Mouse (Mus musculus) mouse trophoblast stem cell (cell line): ENCODE data around the gene Zfand5.
"Not testable (repeated sequence)": the region's sequence is repeated elsewhere in the genome, so short reads cannot be mapped to it uniquely, and the experiment has no call there.

Experiments used
- in situ Hi-C, 2 experiments: fragments of 300-500 bp; cut with MseI, MboI; formaldehyde crosslinking; loops; 2 replicates in 1 of 2; 3 replicates in 1 of 2; pipeline ENCODE4 v1.15.1; 2025

Zfand5 gene

GRCm38 (mm10) chr19:21271741-21272654 lies at the start of gene Zfand5:
Gene Zfand5 (plus strand): TSS chr19:21272278.
- in situ Hi-C loops = loop anchor here in 1 of 2 experiments (25.0 kb wide), 1 partner anchor 235 kb away; no protein-coding TSS in a partner anchor

- in situ Hi-C loops = no loop called here
Measured at GRCm38 (mm10) chr19:21227131-21227530, 44.9 kb upstream of the Zfand5 start.

- in situ Hi-C loops = no loop called here
Measured at GRCm38 (mm10) chr19:21227754-21228153, 44.3 kb upstream of the Zfand5 start.

GRCm38 (mm10) chr19:21248730-21249129 lies 23.3 kb upstream of the Zfand5 start:
- in situ Hi-C loops = not testable (repeated sequence)

GRCm38 (mm10) chr19:21253846-21254245 lies 18.2 kb upstream of the Zfand5 start:
- in situ Hi-C loops = loop anchor here in 1 of 2 experiments (25.0 kb wide), 1 partner anchor 217 kb away; no protein-coding TSS in a partner anchor

GRCm38 (mm10) chr19:21255920-21256319 lies 16.2 kb upstream of the Zfand5 start:
- in situ Hi-C loops = loop anchor here in 1 of 2 experiments (25.0 kb wide), 1 partner anchor 219 kb away; no protein-coding TSS in a partner anchor

- in situ Hi-C loops = loop anchor here in 1 of 2 experiments (25.0 kb wide), 1 partner anchor 222 kb away; no protein-coding TSS in a partner anchor
Measured at GRCm38 (mm10) chr19:21259453-21259852, 12.6 kb upstream of the Zfand5 start.

- in situ Hi-C loops = loop anchor here in 1 of 2 experiments (25.0 kb wide), 1 partner anchor 223 kb away; no protein-coding TSS in a partner anchor
Measured at GRCm38 (mm10) chr19:21260280-21260679, 11.8 kb upstream of the Zfand5 start.

- in situ Hi-C loops = loop anchor here in 1 of 2 experiments (25.0 kb wide), 1 partner anchor 234 kb away; no protein-coding TSS in a partner anchor
Measured at GRCm38 (mm10) chr19:21271186-21271585, 892 bp upstream of the Zfand5 start.

- in situ Hi-C loops = loop anchor here in 1 of 2 experiments (25.0 kb wide), 1 partner anchor 235 kb away; no protein-coding TSS in a partner anchor
Measured at GRCm38 (mm10) chr19:21272655-21273284, 692 bp downstream of the Zfand5 start.

- in situ Hi-C loops = loop anchor here in 1 of 2 experiments (25.0 kb wide), 1 partner anchor 236 kb away; no protein-coding TSS in a partner anchor
Measured at GRCm38 (mm10) chr19:21273440-21273839, 1.4 kb downstream of the Zfand5 start.

- in situ Hi-C loops = loop anchor here in 1 of 2 experiments (25.0 kb wide), 1 partner anchor 237 kb away; no protein-coding TSS in a partner anchor
Measured at GRCm38 (mm10) chr19:21274181-21274591, 2.1 kb downstream of the Zfand5 start.

- in situ Hi-C loops = loop anchor here in 1 of 2 experiments (25.0 kb wide), 1 partner anchor 237 kb away; no protein-coding TSS in a partner anchor
Measured at GRCm38 (mm10) chr19:21274714-21275113, 2.6 kb downstream of the Zfand5 start.

- in situ Hi-C loops = no loop called here
Measured at GRCm38 (mm10) chr19:21276317-21276716, 4.2 kb downstream of the Zfand5 start.

- in situ Hi-C loops = no loop called here
Measured at GRCm38 (mm10) chr19:21286421-21287097, 14.5 kb downstream of the Zfand5 start.

- in situ Hi-C loops = no loop called here
Measured at GRCm38 (mm10) chr19:21297411-21297810, 25.3 kb downstream of the Zfand5 start.

- in situ Hi-C loops = no loop called here
Measured at GRCm38 (mm10) chr19:21301787-21302186, 29.7 kb downstream of the Zfand5 start.

- in situ Hi-C loops = no loop called here
Measured at GRCm38 (mm10) chr19:21307755-21308154, 35.7 kb downstream of the Zfand5 start.

- in situ Hi-C loops = not testable (repeated sequence)
Measured at GRCm38 (mm10) chr19:21310364-21310763, 38.3 kb downstream of the Zfand5 start.

GRCm38 (mm10) chr19:21315701-21316100 lies 43.6 kb downstream of the Zfand5 start:
- in situ Hi-C loops = no loop called here

- in situ Hi-C loops = no loop called here
Measured at GRCm38 (mm10) chr19:21319618-21320017, 47.5 kb downstream of the Zfand5 start.
